Comparison of ENCODE assay signal across 8 mouse cellular contexts in genomic region chr7:132810879-132811278, GRCm38 (mm10). TPM values are rescaled to one million over a fixed set of nuclear protein-coding genes. Genes with fewer than 3 reads are reported as not detected.
DNase-seq lines count a peak whose midpoint lies in the region; ATAC-seq and TF ChIP-seq lines count a peak whose summit lies in the region.

No protein-coding gene starts in this region.

- no peaks in the 10 kb centered on the region for H3K9me3 ChIP-seq in intestine, embryonic 14.5 days (ENCODE audit: control insufficient read depth, low read length)

- no peak overlapping the region for H3K4me2 ChIP-seq in intestine, embryonic 14.5 days (ENCODE audit: low read length)

- no peak for ATAC-seq in intestine, embryonic 14.5 days (replicated peaks; ENCODE audit: low FRiP score, low TSS enrichment, low read depth)

- intact Hi-C loops in left cerebral cortex, postnatal 25 days (cut with DNase I), result loop anchor here (1.0 to 10.0 kb wide), 4 partner anchors 41 to 236 kb away; partner anchors contain the start of genes Eef1akmt2 and Oat

- H3K4me3 ChIP-seq in cortical plate, adult 2 months (ENCODE audit: insufficient read depth, low read length), result peak overlapping the region; percentile 2
- H3K4me3 ChIP-seq in intestine, embryonic 14.5 days (ENCODE audit: low read depth, low read length), result no peak overlapping the region

- no peaks in the 10 kb centered on the region for H3K36me3 ChIP-seq in intestine, embryonic 14.5 days (ENCODE audit: control insufficient read depth, insufficient read depth, low read length)

- 65% methylated on average over 1 of the region's 1 CpGs for WGBS in intestine, embryonic 14.5 days

- no peaks in the 10 kb centered on the region for H3K27me3 ChIP-seq in intestine, embryonic 14.5 days (replicated peaks; ENCODE audit: control insufficient read depth, insufficient read depth, low read length)

- no peak for TF ChIP-seq POLR2A in cortical plate, adult 2 months (IDR thresholded peaks at IDR 0.05; ENCODE audit: extremely low read depth, insufficient read depth, low read length)

- H3K27ac ChIP-seq in cortical plate, adult 2 months (ENCODE audit: insufficient read depth, low read length), result peak overlapping the region; percentile 69; the same call in 1 of the 2 replicates
- H3K27ac ChIP-seq in intestine, embryonic 14.5 days (ENCODE audit: low read depth), result no peak overlapping the region

- no peak overlapping the region for H3K9ac ChIP-seq in intestine, embryonic 14.5 days (ENCODE audit: low read length)

- TF ChIP-seq CTCF in cortical plate, adult 2 months (IDR thresholded peaks at IDR 0.05; ENCODE audit: extremely low read depth, insufficient read depth, low read length), result peak; percentile 91

- peaks cover 20% of the 10 kb centered on the region for H3K4me1 ChIP-seq in cortical plate, adult 2 months (ENCODE audit: control insufficient read depth, insufficient read depth, low read length)
- peaks cover 60% of the 10 kb centered on the region for H3K4me1 ChIP-seq in intestine, embryonic 14.5 days (replicated peaks; ENCODE audit: control insufficient read depth, insufficient read depth, low read length)

- DNase-seq in adrenal gland, adult 18-20 months (ENCODE audit: low spot score in 2 of 2), result peak; percentile 93 to 95
- peak; percentile 86 to 87 for DNase-seq in gastrocnemius, adult 8-10 months (ENCODE audit: low spot score in 2 of 2)
- DNase-seq in intestine, embryonic 14.5 days (ENCODE audit: low spot score), result peak; percentile 96
- peak; percentile 87 to 96 for DNase-seq in left cerebral cortex, postnatal 25 days (ENCODE audit: low spot score in 2 of 2)
- peak; percentile 92 for DNase-seq in mesoderm, embryonic 11.5 days (ENCODE audit: low read depth, low spot score)
- DNase-seq in right cerebral cortex, postnatal 25 days, result peak; percentile 85
- DNase-seq in urinary bladder, postnatal 4 days (ENCODE audit: low spot score in 2 of 2), result peak; percentile 80 to 92

RNA-seq across cellular contexts. Expression of gene Fam53b, which starts 2.8 kb away (rescaled TPM):
- 10 to 100 TPM; 41.2 to 71.7 TPM for total RNA-seq in adrenal gland, adult 18-20 months (2021)
- 21.4 and 21.9 TPM in 2 replicates for polyA plus RNA-seq in cortical plate, adult 2 months (2012; rRNA removed)
- total RNA-seq in gastrocnemius, adult 8-10 months (2022), result 10 to 100 TPM; 17.4 to 31.8 (median 21.1) TPM
- 20.4 and 23.2 TPM in 2 replicates for polyA plus RNA-seq in intestine, embryonic 14.5 days (2014; fragmentation: Nextera tagmentation; extraction: Ambion mirVana)
- total RNA-seq in left cerebral cortex, postnatal 25 days (2021), result 10 to 100 TPM; 48.1 to 50.7 TPM

RNA-seq across cellular contexts. Expression of gene Eef1akmt2, which starts 41.6 kb away (rescaled TPM):
- 10 to 100 TPM; 25.0 to 27.7 TPM for total RNA-seq in adrenal gland, adult 18-20 months (2021)
- polyA plus RNA-seq in cortical plate, adult 2 months (2012; rRNA removed), result 34.7 and 36.9 TPM in 2 replicates
- 1 to 10 TPM; 4.6 to 9.0 (median 5.9) TPM for total RNA-seq in gastrocnemius, adult 8-10 months (2022)
- 59.6 and 69.8 TPM in 2 replicates for polyA plus RNA-seq in intestine, embryonic 14.5 days (2014; fragmentation: Nextera tagmentation; extraction: Ambion mirVana)
- total RNA-seq in left cerebral cortex, postnatal 25 days (2021), result 10 to 100 TPM; 31.0 to 33.4 TPM

RNA-seq across cellular contexts. Expression of gene Abraxas2, which starts 48.1 kb away (rescaled TPM):
- total RNA-seq in adrenal gland, adult 18-20 months (2021), result 10 to 100 TPM; 32.9 to 36.9 TPM
- 24.0 and 25.1 TPM in 2 replicates for polyA plus RNA-seq in cortical plate, adult 2 months (2012; rRNA removed)
- total RNA-seq in gastrocnemius, adult 8-10 months (2022), result 10 to 100 TPM; 21.9 to 24.0 (median 22.7) TPM
- 33.5 and 34.7 TPM in 2 replicates for polyA plus RNA-seq in intestine, embryonic 14.5 days (2014; fragmentation: Nextera tagmentation; extraction: Ambion mirVana)
- 10 to 100 TPM; 27.5 to 29.3 TPM for total RNA-seq in left cerebral cortex, postnatal 25 days (2021)
